Mouse (Mus musculus): ENCODE measurements around the gene Cyp26b1. TPM values are rescaled to one million over a fixed set of nuclear protein-coding genes. Genes with fewer than 3 reads are reported as not detected.

Gene Cyp26b1
- polyA plus RNA-seq (2021; fragmentation: Nextera tagmentation) = 1.2 and 1.3 TPM in 2 replicates
- long read RNA-seq, experiment 1, partial matches to known transcripts = 0 of 3 reads
- long read RNA-seq, experiment 1, other reads (novel, unspliced or antisense) = 3 of 3 reads
- long read RNA-seq, experiment 2, full-length matches to known transcripts = 5 of 17 reads
- long read RNA-seq, experiment 2, partial matches to known transcripts = 1 of 17 reads
- long read RNA-seq, experiment 2, other reads (novel, unspliced or antisense) = 11 of 17 reads

DNA sequence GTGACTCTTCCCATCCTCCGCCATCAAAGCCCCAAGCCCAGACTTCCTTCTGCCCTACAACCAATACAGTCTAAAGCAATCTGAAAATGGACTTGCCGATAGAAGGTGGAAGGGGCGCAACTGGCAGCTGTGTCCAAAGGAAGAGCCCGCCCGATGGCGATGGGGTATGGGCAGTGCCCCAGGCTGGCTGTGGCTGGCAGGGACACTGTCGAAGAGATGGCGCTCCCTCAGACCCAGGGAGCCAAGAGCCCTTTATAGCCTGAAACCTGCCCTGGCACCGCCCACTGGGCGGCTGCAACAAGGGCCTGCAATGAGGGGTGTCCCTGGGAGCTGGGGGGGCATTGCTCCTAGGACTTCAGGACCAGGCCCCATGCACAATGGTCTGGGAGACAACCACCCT is at the start of gene Cyp26b1:
Gene Cyp26b1 (minus strand): TSS at position 216 of the 400 bp plus-strand sequence.

